Mouse (Mus musculus): ENCODE results near the gene Zbtb37. TPM values are rescaled to one million over a fixed set of nuclear protein-coding genes. Genes with fewer than 3 reads are reported as not detected.

Zbtb37 gene
- polyA plus RNA-seq, 1 experiment: 0.75 TPM

- H3K79me2 ChIP-seq (ENCODE audit: control insufficient read depth, insufficient read depth): no peaks in the 10 kb centered on the region
- H3ac ChIP-seq (ENCODE audit: control insufficient read depth, insufficient read length, low read depth): no peak overlapping the region
- TF ChIP-seq MYOD1 (IDR thresholded peaks at IDR 0.05; ENCODE audit: control insufficient read depth, insufficient read length, low read depth) (no peak), MAX (IDR thresholded peaks at IDR 0.05) (no peak), CEBPB (IDR thresholded peaks at IDR 0.05; ENCODE audit: low read depth) (no peak), USF1 (IDR thresholded peaks at IDR 0.05; ENCODE audit: low read depth) (no peak), FOSL1 (IDR thresholded peaks at IDR 0.05; ENCODE audit: insufficient read depth, low read length, poor library complexity, severe bottlenecking) (no peak), MYOG (IDR thresholded peaks at IDR 0.05; ENCODE audit: control insufficient read depth, extremely low read depth, insufficient read length) (no peak), CTCF (IDR thresholded peaks at IDR 0.05; ENCODE audit: control insufficient read depth, insufficient read depth, insufficient read length) (no peak)
- peaks cover 88% of the 10 kb centered on the region for H3K36me3 ChIP-seq (ENCODE audit: control insufficient read depth, insufficient read depth)
- H3K4me3 ChIP-seq (ENCODE audit: insufficient read depth, poor library complexity, severe bottlenecking): no peak overlapping the region
- no peaks in the 10 kb centered on the region for H3K27me3 ChIP-seq (ENCODE audit: control insufficient read depth, insufficient read depth, insufficient read length)
- no peaks in the 10 kb centered on the region for H3K79me3 ChIP-seq (ENCODE audit: low read depth)
Observed at GRCm38 (mm10) chr1:160968643-160969042, 66.0 kb downstream of the Zbtb37 start.

DNA sequence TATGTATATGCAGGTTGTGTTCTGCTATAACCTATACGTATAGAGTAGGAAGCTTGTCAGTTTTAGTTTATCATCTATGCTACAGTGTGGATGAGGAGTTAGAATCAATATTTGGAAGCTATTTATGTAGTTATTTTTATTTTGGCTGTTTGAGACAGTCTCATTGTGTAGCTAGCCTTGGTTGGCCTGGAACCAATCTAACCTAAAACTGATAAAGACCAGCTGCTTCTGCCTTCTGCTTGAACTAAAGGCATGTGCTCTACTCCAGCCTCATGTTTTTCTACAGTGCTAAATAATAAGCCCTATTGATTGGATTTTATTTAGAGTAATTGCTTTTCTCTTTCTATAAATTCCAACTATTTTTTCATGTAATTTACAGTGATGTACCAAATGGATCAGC is 67.4 kb downstream of the Zbtb37 start:
- H3K36me3 ChIP-seq (ENCODE audit: control insufficient read depth, insufficient read depth): peaks cover 92% of the 10 kb centered on the region
- TF ChIP-seq MYOG (IDR thresholded peaks at IDR 0.05; ENCODE audit: control insufficient read depth, extremely low read depth, insufficient read length) (no peak), CEBPB (IDR thresholded peaks at IDR 0.05; ENCODE audit: low read depth) (no peak), MAX (IDR thresholded peaks at IDR 0.05) (no peak), FOSL1 (IDR thresholded peaks at IDR 0.05; ENCODE audit: insufficient read depth, low read length, poor library complexity, severe bottlenecking) (no peak), MYOD1 (IDR thresholded peaks at IDR 0.05; ENCODE audit: control insufficient read depth, insufficient read length, low read depth) (no peak), CTCF (IDR thresholded peaks at IDR 0.05; ENCODE audit: control insufficient read depth, insufficient read depth, insufficient read length) (no peak), USF1 (IDR thresholded peaks at IDR 0.05; ENCODE audit: low read depth) (no peak)
- no peak overlapping the region for H3ac ChIP-seq (ENCODE audit: control insufficient read depth, insufficient read length, low read depth)
- H3K79me3 ChIP-seq (ENCODE audit: low read depth): no peaks in the 10 kb centered on the region
- no peaks in the 10 kb centered on the region for H3K27me3 ChIP-seq (ENCODE audit: control insufficient read depth, insufficient read depth, insufficient read length)
- H3K4me3 ChIP-seq (ENCODE audit: insufficient read depth, poor library complexity, severe bottlenecking): no peak overlapping the region
- H3K79me2 ChIP-seq (ENCODE audit: control insufficient read depth, insufficient read depth): no peaks in the 10 kb centered on the region

DNA sequence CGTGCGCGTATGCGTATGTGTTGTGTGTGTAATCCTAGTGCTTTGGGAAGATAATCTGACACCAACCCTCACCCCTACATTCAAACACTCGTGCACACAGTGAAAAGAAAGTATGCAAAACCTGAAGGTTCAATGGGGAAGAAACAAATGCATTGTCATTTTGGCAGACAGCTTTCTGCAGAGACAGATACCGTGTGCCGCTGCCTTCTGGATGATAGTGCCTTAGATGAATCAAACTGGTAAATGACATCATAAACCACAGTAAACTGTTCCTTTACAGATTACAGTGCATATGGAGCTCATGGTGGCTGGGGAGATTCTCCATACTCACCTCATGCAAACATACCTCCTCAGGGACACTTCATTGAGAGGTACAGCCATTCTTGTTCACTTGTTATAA is 71.5 kb downstream of the Zbtb37 start:
- no peak overlapping the region for H3ac ChIP-seq (ENCODE audit: control insufficient read depth, insufficient read length, low read depth)
- no peaks in the 10 kb centered on the region for H3K79me3 ChIP-seq (ENCODE audit: low read depth)
- peaks cover 85% of the 10 kb centered on the region for H3K36me3 ChIP-seq (ENCODE audit: control insufficient read depth, insufficient read depth)
- H3K27me3 ChIP-seq (ENCODE audit: control insufficient read depth, insufficient read depth, insufficient read length): no peaks in the 10 kb centered on the region
- TF ChIP-seq USF1 (IDR thresholded peaks at IDR 0.05; ENCODE audit: low read depth): no peak
- TF ChIP-seq MAX (IDR thresholded peaks at IDR 0.05): no peak
- no peak for TF ChIP-seq CTCF (IDR thresholded peaks at IDR 0.05; ENCODE audit: control insufficient read depth, insufficient read depth, insufficient read length)
- no peak for TF ChIP-seq MYOD1 (IDR thresholded peaks at IDR 0.05; ENCODE audit: control insufficient read depth, insufficient read length, low read depth)
- no peak for TF ChIP-seq FOSL1 (IDR thresholded peaks at IDR 0.05; ENCODE audit: insufficient read depth, low read length, poor library complexity, severe bottlenecking)
- TF ChIP-seq CEBPB (IDR thresholded peaks at IDR 0.05; ENCODE audit: low read depth): no peak
- no peak for TF ChIP-seq MYOG (IDR thresholded peaks at IDR 0.05; ENCODE audit: control insufficient read depth, extremely low read depth, insufficient read length)
- no peaks in the 10 kb centered on the region for H3K79me2 ChIP-seq (ENCODE audit: control insufficient read depth, insufficient read depth)
- H3K4me3 ChIP-seq (ENCODE audit: insufficient read depth, poor library complexity, severe bottlenecking): no peak overlapping the region

Other genes starting within 250 kb of the Zbtb37 start
- gene Rabgap1l, start 241.6 kb downstream of the Zbtb37 start, polyA plus RNA-seq (2012; fragmentation: generic; extraction: Trizol): 3.2 TPM
- gene Rc3h1, start 128.4 kb downstream of the Zbtb37 start, polyA plus RNA-seq (2012; fragmentation: generic; extraction: Trizol): 4.0 TPM
- 0.21 TPM for gene Serpinc1, start 56.3 kb downstream of the Zbtb37 start, polyA plus RNA-seq (2012; fragmentation: generic; extraction: Trizol)
- gene Dars2, start 35.8 kb upstream of the Zbtb37 start, polyA plus RNA-seq (2012; fragmentation: generic; extraction: Trizol): 16.8 TPM
- gene Cenpl, start 35.9 kb upstream of the Zbtb37 start, polyA plus RNA-seq (2012; fragmentation: generic; extraction: Trizol): 7.9 TPM
- gene Klhl20, start 96.7 kb upstream of the Zbtb37 start, polyA plus RNA-seq (2012; fragmentation: generic; extraction: Trizol): 7.5 TPM
- gene Ankrd45, start 107.8 kb upstream of the Zbtb37 start, polyA plus RNA-seq (2012; fragmentation: generic; extraction: Trizol): 0.05 TPM
- gene Tex50, start 124.5 kb upstream of the Zbtb37 start, polyA plus RNA-seq (2012; fragmentation: generic; extraction: Trizol): not detected
- gene Prdx6, start 216.4 kb upstream of the Zbtb37 start, polyA plus RNA-seq (2012; fragmentation: generic; extraction: Trizol): 300 TPM

Measured in C2C12 (cell line).